Mouse (Mus musculus): ENCODE data around the gene Fam13c.
A peak's percentile ranks its signal among the peaks of the same experiment; 100 is the strongest.
"Not testable (repeated sequence)": the region's sequence is repeated elsewhere in the genome, so short reads cannot be mapped to it uniquely, and the experiment has no call there.

The Fam13c gene

GRCm38 (mm10) chr10:70439676-70440521 is at the start of gene Fam13c:
Gene Fam13c, plus strand, starts transcription at chr10:70440481.
- DNase-seq (ENCODE audit: low read depth, low spot score), result peak; percentile 58

- no peak for DNase-seq (ENCODE audit: low read depth, low spot score)
Measured at GRCm38 (mm10) chr10:70395900-70396299, 44.4 kb upstream of the Fam13c start.

GRCm38 (mm10) chr10:70398224-70398623 is 42.1 kb upstream of the Fam13c start:
- DNase-seq (ENCODE audit: low read depth, low spot score), result no peak

GRCm38 (mm10) chr10:70402006-70402405 is 38.3 kb upstream of the Fam13c start:
- DNase-seq (ENCODE audit: low read depth, low spot score), result no peak

- no peak for DNase-seq (ENCODE audit: low read depth, low spot score)
Measured at GRCm38 (mm10) chr10:70402711-70403110, 37.6 kb upstream of the Fam13c start.

GRCm38 (mm10) chr10:70417811-70418486 is 22.3 kb upstream of the Fam13c start:
- DNase-seq (ENCODE audit: low read depth, low spot score), result no peak

- no peak for DNase-seq (ENCODE audit: low read depth, low spot score)
Measured at GRCm38 (mm10) chr10:70419282-70420264, 20.7 kb upstream of the Fam13c start.

GRCm38 (mm10) chr10:70426373-70426772 is 13.9 kb upstream of the Fam13c start:
- DNase-seq (ENCODE audit: low read depth, low spot score), result peak; percentile 19

GRCm38 (mm10) chr10:70428121-70428662 is 12.1 kb upstream of the Fam13c start:
- no peak for DNase-seq (ENCODE audit: low read depth, low spot score)

GRCm38 (mm10) chr10:70429341-70429740 is 10.9 kb upstream of the Fam13c start:
- no peak for DNase-seq (ENCODE audit: low read depth, low spot score)

- DNase-seq (ENCODE audit: low read depth, low spot score), result no peak
Measured at GRCm38 (mm10) chr10:70433334-70433733, 6.9 kb upstream of the Fam13c start.

- DNase-seq (ENCODE audit: low read depth, low spot score), result not testable (repeated sequence)
Measured at GRCm38 (mm10) chr10:70433736-70434135, 6.5 kb upstream of the Fam13c start.

GRCm38 (mm10) chr10:70436656-70437055 is 3.6 kb upstream of the Fam13c start:
- no peak for DNase-seq (ENCODE audit: low read depth, low spot score)

- DNase-seq (ENCODE audit: low read depth, low spot score), result no peak
Measured at GRCm38 (mm10) chr10:70437289-70437688, 3.0 kb upstream of the Fam13c start.

GRCm38 (mm10) chr10:70440639-70441461 is 569 bp downstream of the Fam13c start:
- DNase-seq (ENCODE audit: low read depth, low spot score), result peak; percentile 74

- no peak for DNase-seq (ENCODE audit: low read depth, low spot score)
Measured at GRCm38 (mm10) chr10:70442156-70442555, 1.9 kb downstream of the Fam13c start.

GRCm38 (mm10) chr10:70442623-70443022 is 2.3 kb downstream of the Fam13c start:
- DNase-seq (ENCODE audit: low read depth, low spot score), result no peak

- no peak for DNase-seq (ENCODE audit: low read depth, low spot score)
Measured at GRCm38 (mm10) chr10:70447787-70448186, 7.5 kb downstream of the Fam13c start.

- no peak for DNase-seq (ENCODE audit: low read depth, low spot score)
Measured at GRCm38 (mm10) chr10:70449206-70449605, 8.9 kb downstream of the Fam13c start.

- no peak for DNase-seq (ENCODE audit: low read depth, low spot score)
Measured at GRCm38 (mm10) chr10:70455886-70456305, 15.6 kb downstream of the Fam13c start.

Measured in mesoderm, embryonic 11.5 days (tissue).